Mouse (Mus musculus) ovary, postnatal 36 days (tissue): ENCODE measurements around the gene Tmem274.

Experiments
- DNase-seq: peaks from one replicate; pipeline ENCODE4 v3.0.0; 2022; ENCODE audit warnings: low spot score, mixed read lengths

Tmem274 gene

DNA sequence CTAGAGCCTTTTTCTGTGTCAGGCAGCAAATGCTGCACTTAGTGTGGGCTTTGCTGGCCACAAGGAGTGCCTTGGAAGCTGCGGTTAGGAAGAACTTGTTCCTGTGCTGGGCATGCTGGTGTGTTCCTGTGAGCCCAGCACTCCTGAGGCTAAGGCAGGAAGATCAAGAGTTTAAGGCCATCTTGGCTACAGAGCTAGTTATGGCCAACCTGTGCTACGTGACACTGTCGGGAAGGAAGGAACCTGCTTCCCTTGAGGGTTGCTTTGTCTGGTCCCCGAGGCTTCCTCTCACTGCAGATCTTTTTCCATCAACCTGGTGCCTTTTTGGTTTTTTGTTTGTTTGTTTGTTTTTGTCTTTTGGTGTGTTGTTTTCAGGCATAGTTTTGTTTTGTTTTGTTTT is 48.0 kb downstream of the Tmem274 start:
- DNase-seq, result no peak

DNA sequence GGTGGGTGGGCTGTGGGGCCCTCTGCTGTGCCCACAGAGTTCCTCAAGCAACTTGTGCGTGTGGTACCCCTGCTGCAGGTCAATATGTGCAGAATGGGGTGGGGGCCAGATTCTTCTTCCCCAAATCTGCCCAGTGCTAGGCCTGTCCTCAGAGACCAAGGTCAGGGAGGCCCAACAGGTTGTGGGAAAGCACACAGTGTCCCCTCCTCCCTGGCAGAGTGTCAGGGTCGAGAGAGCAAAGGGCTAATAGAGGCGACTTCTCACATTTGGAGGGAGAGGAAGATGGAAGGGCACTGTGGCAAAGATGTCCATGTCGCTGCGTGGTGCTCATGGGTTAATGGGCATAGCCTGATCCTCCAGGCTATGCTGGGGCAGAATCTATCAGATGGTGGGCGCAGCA is 48.6 kb downstream of the Tmem274 start:
- DNase-seq, result no peak

DNA sequence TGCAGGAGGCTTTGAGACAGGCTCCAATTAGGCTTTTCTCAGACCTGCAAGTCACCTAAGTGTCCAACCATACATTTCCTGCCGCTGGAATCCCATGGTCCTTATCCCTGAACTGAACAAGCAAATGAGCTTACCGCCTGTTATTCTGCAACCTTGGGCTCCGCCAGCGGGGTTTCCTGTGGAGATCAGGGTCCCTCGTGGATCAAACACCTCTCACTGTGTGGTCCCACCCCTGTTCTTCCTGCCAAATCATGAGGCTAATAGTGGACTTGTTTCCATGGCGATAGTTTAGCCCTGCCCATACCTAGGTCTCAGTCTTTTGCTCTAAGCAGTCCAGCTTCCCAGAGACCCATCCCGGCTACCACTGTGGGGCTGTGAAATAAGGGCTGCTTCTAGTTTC is 49.2 kb downstream of the Tmem274 start:
- no peak for DNase-seq

DNA sequence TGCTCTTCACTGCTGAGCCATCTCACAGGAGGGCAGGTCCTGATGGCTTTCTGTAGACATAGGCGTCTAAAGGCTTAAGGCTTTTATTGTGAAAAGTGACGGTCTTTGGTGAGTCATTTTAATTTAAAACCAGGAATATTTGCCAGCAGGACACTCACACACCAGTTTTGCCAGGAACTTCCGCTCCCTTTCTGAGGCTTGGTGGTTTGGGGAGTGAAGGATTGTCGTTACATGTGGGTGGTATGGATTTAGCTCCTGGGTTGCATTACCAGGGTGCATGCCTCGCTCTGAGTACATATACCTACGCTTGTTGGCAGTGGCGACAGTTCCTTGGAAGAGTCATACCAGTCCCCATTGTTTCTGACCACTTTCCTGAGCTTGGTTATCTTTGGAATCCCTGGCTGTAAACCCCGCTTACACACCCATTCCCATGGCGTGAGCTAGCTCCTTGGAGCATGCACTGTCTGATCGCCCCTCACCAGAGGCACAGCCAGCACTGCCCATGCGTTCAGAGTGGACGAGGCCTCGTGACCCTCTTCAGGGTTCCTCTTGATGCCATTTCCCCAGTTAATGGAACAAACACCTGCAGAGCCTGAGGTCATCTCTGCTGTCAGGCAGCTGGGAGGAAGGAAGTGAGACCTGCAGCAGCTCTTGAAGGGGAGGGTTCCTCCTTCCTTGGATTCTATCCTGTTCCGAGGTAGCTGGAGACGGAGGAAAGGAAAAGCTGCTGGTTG is 50.6 kb downstream of the Tmem274 start:
- no peak for DNase-seq

DNA sequence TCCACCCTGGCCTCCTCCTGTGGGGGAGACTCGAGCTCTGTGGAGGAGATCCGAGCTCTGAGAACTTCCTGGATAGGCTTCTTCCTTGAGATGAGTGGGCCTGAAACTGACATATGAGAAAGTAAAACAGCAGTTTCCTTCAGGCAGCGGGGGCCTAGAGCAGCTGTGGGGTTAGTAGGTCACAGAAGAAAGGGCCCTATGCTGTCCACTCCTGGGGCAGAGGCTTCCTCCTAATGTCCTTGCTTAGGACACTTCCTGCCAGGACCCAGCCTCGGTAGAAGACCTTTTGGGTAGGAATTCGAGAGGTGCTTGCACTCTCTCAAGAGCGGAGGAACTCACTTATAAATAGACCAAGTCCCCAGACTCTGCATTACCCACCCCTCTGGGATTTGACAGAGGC is 52.5 kb downstream of the Tmem274 start:
- no peak for DNase-seq
